Mouse (Mus musculus) right cerebral cortex, postnatal 25 days (tissue): ENCODE measurements around the gene Srrm4.

Experiments
- DNase-seq: peaks from one replicate; pipeline ENCODE4 v3.0.0; 2022

Gene Srrm4

GRCm38 (mm10) chr5:116400042-116400730 lies 191.4 kb downstream of the Srrm4 start:
- DNase-seq: no peak

- DNase-seq: no peak
Observed at GRCm38 (mm10) chr5:116396104-116396503, 195.5 kb downstream of the Srrm4 start.

- no peak for DNase-seq
Observed at GRCm38 (mm10) chr5:116392603-116393002, 199.0 kb downstream of the Srrm4 start.

GRCm38 (mm10) chr5:116389856-116390542 lies 201.6 kb downstream of the Srrm4 start:
- DNase-seq: no peak

GRCm38 (mm10) chr5:116389321-116389720 lies 202.3 kb downstream of the Srrm4 start:
- DNase-seq: no peak
